Mouse (Mus musculus) spleen, adult 2 months (tissue): ENCODE results near the gene Ndnf. TPM values are rescaled to one million over a fixed set of nuclear protein-coding genes. Genes with fewer than 3 reads are reported as not detected.

Source experiments
- DNase-seq, 2 experiments: peaks; one replicate each; pipeline versions ENCODE4 v3.0.0 to v3.0.0-alpha.2; 2012 to 2021; ENCODE audit warnings: low spot score in 2 of 2, low read depth in 1 of 2
- H3K27ac ChIP-seq: fragments of 200-500 bp; 2 replicates; pipeline ENCODE4 v1.5.1; 2012; ENCODE audit warnings: low read length, inconsistent platforms; ENCODE audit not compliant: insufficient read depth
- H3K27me3 ChIP-seq: fragments of 200-500 bp; 2 replicates; pipeline ENCODE4 v1.6.1; 2012; ENCODE audit warnings: mild to moderate bottlenecking, moderate library complexity, low read length, inconsistent platforms; ENCODE audit not compliant: control insufficient read depth, insufficient read depth
- H3K36me3 ChIP-seq: fragments of 200-500 bp; 2 replicates; pipeline ENCODE4 v1.6.1; 2012; ENCODE audit warnings: mild to moderate bottlenecking, low read length, inconsistent platforms; ENCODE audit not compliant: control insufficient read depth, insufficient read depth
- H3K4me1 ChIP-seq: fragments of 200-500 bp; 2 replicates; pipeline ENCODE4 v1.6.1; 2011; ENCODE audit warnings: inconsistent platforms; ENCODE audit not compliant: control insufficient read depth, insufficient read depth, insufficient read length
- H3K4me3 ChIP-seq: fragments of 200-500 bp; 2 replicates; pipeline ENCODE4 v1.5.1; 2011; ENCODE audit warnings: mild to moderate bottlenecking, inconsistent platforms; ENCODE audit not compliant: insufficient read depth, insufficient read length; ENCODE audit errors: extremely low read depth
- CTCF ChIP-seq: fragments of 200-500 bp; IDR thresholded peaks from 2 replicates; pipeline ENCODE4 v1.5.1; 2011; ENCODE audit warnings: mild to moderate bottlenecking, inconsistent platforms; ENCODE audit not compliant: insufficient read depth, insufficient read length, insufficient replicate concordance; ENCODE audit errors: extremely low read depth
- POLR2A ChIP-seq: fragments of 200-500 bp; IDR thresholded peaks from 2 replicates; pipeline ENCODE4 v1.6.1; 2011; ENCODE audit warnings: low read depth, low read length, inconsistent platforms
- WGBS: fragments of 180-500 bp; shearing (Covaris S2); methylation state at CpG from one replicate; pipeline ENCODE4 v1.1.7; 2018; 5-methylcytosine and 5-hydroxymethylcytosine counted together
- polyA plus RNA-seq: library from polyadenylated mRNA; depleted of rRNA; stranded (reverse); fragments of >200 nt; gene quantifications from 2 replicates; pipeline ENCODE4 v1.2.3, GENCODE M21; 2012; rRNA removed

The Ndnf gene
- 0.21 and 0.82 TPM in 2 replicates for polyA plus RNA-seq

GRCm38 (mm10) chr6:65671451-65671850 is at the start of gene Ndnf:
TSS of gene Ndnf (plus strand) at chr6:65671590.
- Histone ChIP-seq H3K27ac (no peak within 1 kb of the TSS), H3K27me3 (peaks cover 20% of the 10 kb centered on the region), H3K4me3 (peak within 1 kb of the TSS; percentile 63), H3K4me1 (peaks cover 16% of the 10 kb centered on the region; the same call in 1 of the 2 replicates), H3K36me3 (no peaks in the 10 kb centered on the region)
- TF ChIP-seq POLR2A, result no peak
- TF ChIP-seq CTCF, result no peak
- whole genome bisulfite sequencing, result under 1% methylated on average over 30 of the region's 45 CpGs
- DNase-seq, result peak in 1 of 2 experiments; percentile 42

- Histone ChIP-seq H3K27ac (no peak overlapping the region), H3K4me3 (no peak overlapping the region), H3K27me3 (no peaks in the 10 kb centered on the region), H3K4me1 (no peaks in the 10 kb centered on the region), H3K36me3 (no peaks in the 10 kb centered on the region)
- DNase-seq, result no peak
- WGBS, result 89% methylated on average over 3 of the region's 3 CpGs
- no peak for TF ChIP-seq CTCF
- TF ChIP-seq POLR2A, result no peak
Measured at GRCm38 (mm10) chr6:65623016-65623715, 48.2 kb upstream of the Ndnf start.

GRCm38 (mm10) chr6:65630578-65630977 is 40.8 kb upstream of the Ndnf start:
- DNase-seq, result no peak
- Histone ChIP-seq H3K4me3 (no peak overlapping the region), H3K27ac (no peak overlapping the region), H3K4me1 (no peaks in the 10 kb centered on the region), H3K36me3 (no peaks in the 10 kb centered on the region), H3K27me3 (no peaks in the 10 kb centered on the region)
- WGBS, result 94% methylated on average over 2 of the region's 2 CpGs
- TF ChIP-seq POLR2A (no peak), CTCF (no peak)

- 84% methylated on average over 5 of the region's 5 CpGs for WGBS
- DNase-seq, result no peak
- no peak for TF ChIP-seq POLR2A
- no peak for TF ChIP-seq CTCF
- Histone ChIP-seq H3K4me1 (no peaks in the 10 kb centered on the region), H3K36me3 (no peaks in the 10 kb centered on the region), H3K27ac (no peak overlapping the region), H3K27me3 (no peaks in the 10 kb centered on the region), H3K4me3 (no peak overlapping the region)
Measured at GRCm38 (mm10) chr6:65632184-65632583, 39.2 kb upstream of the Ndnf start.

GRCm38 (mm10) chr6:65642431-65642830 is 29.0 kb upstream of the Ndnf start:
- no peak for TF ChIP-seq CTCF
- no peak for TF ChIP-seq POLR2A
- no peak for DNase-seq
- Histone ChIP-seq H3K27me3 (no peaks in the 10 kb centered on the region), H3K4me3 (no peak overlapping the region), H3K4me1 (0 out of 2 replicates have a peak, but pooled peaks cover 3% of the 10 kb centered on the region), H3K27ac (no peak overlapping the region), H3K36me3 (no peaks in the 10 kb centered on the region)

- no peak for DNase-seq
- 94% methylated on average over 4 of the region's 4 CpGs for WGBS
- H3K36me3 ChIP-seq, result no peaks in the 10 kb centered on the region
- H3K4me3 ChIP-seq, result no peak overlapping the region
- no peaks in the 10 kb centered on the region for H3K27me3 ChIP-seq
- TF ChIP-seq CTCF (no peak), POLR2A (no peak)
- H3K27ac ChIP-seq, result no peak overlapping the region
- peaks cover 7% of the 10 kb centered on the region for H3K4me1 ChIP-seq
Measured at GRCm38 (mm10) chr6:65644110-65644509, 27.3 kb upstream of the Ndnf start.

GRCm38 (mm10) chr6:65646408-65646807 is 25.0 kb upstream of the Ndnf start:
- WGBS, result 62% methylated on average over 3 of the region's 3 CpGs
- TF ChIP-seq POLR2A, result no peak
- no peak for TF ChIP-seq CTCF
- no peak overlapping the region for H3K4me3 ChIP-seq
- H3K4me1 ChIP-seq, result peaks cover 7% of the 10 kb centered on the region
- no peaks in the 10 kb centered on the region for H3K27me3 ChIP-seq
- H3K27ac ChIP-seq, result no peak overlapping the region
- no peaks in the 10 kb centered on the region for H3K36me3 ChIP-seq
- DNase-seq, result no peak
